Mouse (Mus musculus) G1E (cell line): ENCODE measurements around the gene Olfr1023. TPM values are rescaled to one million over a fixed set of nuclear protein-coding genes. Genes with fewer than 3 reads are reported as not detected.

Experiments
- ATAC-seq: 2 replicates; pipeline ENCODE4 v1.8.0; 2016; ENCODE audit warnings: mild to moderate bottlenecking; ENCODE audit not compliant: insufficient number of reproducible peaks, poor library complexity, low FRiP score, severe bottlenecking; ENCODE audit errors: extremely low read depth
- DNase-seq: peaks from one replicate; pipeline ENCODE4 v3.0.0; 2012; ENCODE audit warnings: low spot score
- H3K27me3 ChIP-seq: 2 replicates; pipeline ENCODE4 v1.6.1; 2012; ENCODE audit warnings: mild to moderate bottlenecking, low read length, inconsistent platforms; ENCODE audit not compliant: insufficient read depth
- H3K36me3 ChIP-seq: replicated peaks from 2 replicates; pipeline ENCODE3; 2012; ENCODE audit warnings: mild to moderate bottlenecking, inconsistent platforms
- H3K4me1 ChIP-seq: 2 replicates; pipeline ENCODE4 v1.6.1; 2012; ENCODE audit warnings: low read depth, low read length, inconsistent platforms, mixed read lengths; ENCODE audit not compliant: insufficient read depth
- H3K4me3 ChIP-seq: 2 replicates; pipeline ENCODE4 v1.5.1; 2012; ENCODE audit warnings: low read depth, mild to moderate bottlenecking, inconsistent platforms, low read length, moderate library complexity, mixed read lengths
- H3K9me3 ChIP-seq: replicated peaks from 2 replicates; pipeline ENCODE4 v1.6.1; 2012; ENCODE audit warnings: inconsistent platforms
- CTCF ChIP-seq: IDR thresholded peaks from 2 replicates; pipeline ENCODE4 v1.5.1; 2012; ENCODE audit warnings: low read depth, low read length, inconsistent platforms, mixed read lengths
- GATA1 ChIP-seq: IDR thresholded peaks from 2 replicates; pipeline ENCODE4 v1.6.1; 2012; ENCODE audit warnings: borderline replicate concordance, low read length, inconsistent platforms, mixed read lengths
- GATA2 ChIP-seq: IDR thresholded peaks from 2 replicates; pipeline ENCODE4 v1.6.1; 2012; ENCODE audit warnings: low read depth, low read length, inconsistent platforms, borderline replicate concordance
- POLR2AphosphoS5 ChIP-seq: IDR thresholded peaks from 2 replicates; pipeline ENCODE4 v1.6.1; 2012; ENCODE audit warnings: low read depth, low read length, inconsistent platforms; ENCODE audit not compliant: insufficient replicate concordance
- TAL1 ChIP-seq: conservative IDR thresholded peaks from 2 replicates; pipeline ENCODE4 v1.6.1; 2012; ENCODE audit warnings: low read depth, low read length, inconsistent platforms, mixed read lengths
- polyA plus RNA-seq: library from polyadenylated mRNA; stranded (reverse); fragments of >175 nt; gene quantifications from 2 replicates; pipeline ENCODE4 v1.2.3, GENCODE M21; 2012
- total RNA-seq, 2 experiments: library from RNA; stranded (forward) in 1 of 2; stranded (reverse) in 1 of 2; fragments of 200-1000 nt in 1 of 2; fragments of >200 nt in 1 of 2; fragmentation: Nextera tagmentation in 1 of 2; gene quantifications; 2 replicates each; pipeline ENCODE4 v1.2.3; 2014 to 2017

Gene Olfr1023
- total RNA-seq (2014; fragmentation: Nextera tagmentation), result not detected in 2 replicates
- total RNA-seq (2017), result 0.05 and 0.06 TPM in 2 replicates
- not detected in 2 replicates for polyA plus RNA-seq

DNA sequence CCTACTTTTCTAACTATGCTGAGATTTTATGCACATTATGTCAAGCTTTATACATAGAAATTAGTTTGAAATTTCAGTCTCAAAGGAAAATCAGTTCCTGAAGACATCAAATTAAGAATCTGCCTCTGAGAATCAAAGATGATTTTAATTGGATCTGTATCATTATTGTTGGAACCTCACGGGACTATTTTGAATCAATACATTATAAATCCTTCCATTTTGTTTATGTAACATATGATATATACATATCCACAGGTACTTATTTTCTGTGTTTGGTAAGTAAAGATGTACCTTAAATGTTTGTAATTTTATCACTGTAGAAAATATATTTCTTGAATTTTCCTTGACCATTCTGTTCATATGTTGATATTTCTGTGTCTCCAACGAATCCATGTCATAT, at the start of gene Olfr1023:
Olfr1023 (plus strand) TSS at position 301 of the 400 bp plus-strand sequence.
- TF ChIP-seq POLR2AphosphoS5 (no peak), GATA1 (no peak), TAL1 (no peak), GATA2 (no peak), CTCF (no peak)
- DNase-seq, result no peak
- Histone ChIP-seq H3K9me3 (0 out of 2 replicates have a peak, but pooled peaks cover 2% of the 10 kb centered on the region), H3K36me3 (no peaks in the 10 kb centered on the region), H3K4me1 (no peaks in the 10 kb centered on the region), H3K4me3 (no peak within 1 kb of the TSS), H3K27me3 (no peaks in the 10 kb centered on the region)
- ATAC-seq, result no peak

DNA sequence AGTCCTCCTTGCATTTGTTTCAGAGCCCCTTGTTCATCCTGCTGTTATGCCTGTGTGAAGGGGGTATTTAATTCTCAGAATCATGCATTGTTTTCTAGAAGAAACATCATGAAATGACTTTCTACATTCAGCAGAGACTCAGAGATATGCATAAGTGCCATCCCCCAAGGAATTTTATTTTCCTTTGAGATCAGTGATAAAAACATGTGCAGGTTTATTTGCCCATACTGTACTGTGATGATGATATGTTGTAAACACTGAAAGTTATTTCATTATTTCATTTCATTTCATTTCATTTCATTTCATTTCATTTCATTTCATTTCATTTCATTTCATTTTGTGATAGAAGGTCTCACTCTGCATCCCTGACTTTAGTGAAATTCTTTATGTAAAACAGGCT, 40.1 kb upstream of the Olfr1023 start, which contains the start of gene Olfr1019:
Olfr1019 (minus strand) TSS at position 101 of the 400 bp plus-strand sequence.
- Histone ChIP-seq H3K36me3 (no peaks in the 10 kb centered on the region), H3K27me3 (no peaks in the 10 kb centered on the region), H3K4me3 (no peak within 1 kb of the TSS), H3K9me3 (peaks cover 3% of the 10 kb centered on the region; the same call in 1 of the 2 replicates), H3K4me1 (no peaks in the 10 kb centered on the region)
- no peak for DNase-seq
- no peak for ATAC-seq
- TF ChIP-seq GATA1 (no peak), POLR2AphosphoS5 (no peak)

GRCm38 (mm10) chr2:85846730-85847129, 38.7 kb upstream of the Olfr1023 start, which contains the start of gene Olfr1020:
Gene Olfr1020, plus strand, starts transcription at chr2:85847030.
- ATAC-seq (no peak), DNase-seq (no peak)
- no peaks in the 10 kb centered on the region for H3K4me1 ChIP-seq
- 0 out of 2 replicates have a peak, but pooled peaks cover 2% of the 10 kb centered on the region for H3K9me3 ChIP-seq
- no peak within 1 kb of the TSS for H3K4me3 ChIP-seq
- no peak for TF ChIP-seq POLR2AphosphoS5
- no peak for TF ChIP-seq GATA2
- TF ChIP-seq TAL1, result no peak
- TF ChIP-seq CTCF, result no peak
- TF ChIP-seq GATA1, result no peak
- H3K36me3 ChIP-seq, result no peaks in the 10 kb centered on the region
- H3K27me3 ChIP-seq, result no peaks in the 10 kb centered on the region

GRCm38 (mm10) chr2:85868294-85868693, 17.1 kb upstream of the Olfr1023 start, which contains the start of gene Olfr1022:
Gene Olfr1022, plus strand, starts transcription at chr2:85868594.
- no peaks in the 10 kb centered on the region for H3K9me3 ChIP-seq
- DNase-seq, result no peak
- ATAC-seq, result no peak
- TF ChIP-seq GATA2, result no peak
- TF ChIP-seq CTCF, result no peak
- no peak for TF ChIP-seq TAL1
- no peak for TF ChIP-seq GATA1
- TF ChIP-seq POLR2AphosphoS5, result no peak
- no peaks in the 10 kb centered on the region for H3K27me3 ChIP-seq
- no peaks in the 10 kb centered on the region for H3K4me1 ChIP-seq
- no peaks in the 10 kb centered on the region for H3K36me3 ChIP-seq
- H3K4me3 ChIP-seq, result no peak within 1 kb of the TSS

DNA sequence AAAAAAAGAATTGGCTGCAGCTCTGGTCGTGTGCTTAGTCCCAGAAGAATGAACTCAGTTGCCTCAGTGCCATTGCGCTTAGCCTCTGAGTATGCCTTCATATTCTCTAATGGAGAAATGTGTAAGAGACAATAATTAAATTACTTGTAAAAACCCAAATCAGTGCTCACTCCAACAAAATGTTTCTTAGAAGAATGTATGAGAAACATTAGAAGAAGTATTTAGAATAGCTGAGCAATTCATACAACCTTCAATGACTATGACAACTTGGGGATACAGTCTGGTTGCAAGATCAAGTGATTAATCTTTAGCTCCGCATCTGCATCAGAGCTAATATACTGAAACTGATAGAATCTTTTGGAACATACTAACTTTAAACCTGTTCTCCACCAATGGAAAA, 19.5 kb downstream of the Olfr1023 start, which contains the start of gene Olfr1024:
Olfr1024 (minus strand) TSS at position 101 of the 400 bp plus-strand sequence.
- Histone ChIP-seq H3K36me3 (no peaks in the 10 kb centered on the region), H3K9me3 (peaks cover 7% of the 10 kb centered on the region), H3K4me1 (no peaks in the 10 kb centered on the region), H3K27me3 (no peaks in the 10 kb centered on the region), H3K4me3 (no peak within 1 kb of the TSS)
- no peak for DNase-seq
- ATAC-seq, result no peak
- TF ChIP-seq POLR2AphosphoS5, result no peak
- TF ChIP-seq GATA2, result no peak
- TF ChIP-seq CTCF, result no peak
- no peak for TF ChIP-seq TAL1
- TF ChIP-seq GATA1, result no peak

DNA sequence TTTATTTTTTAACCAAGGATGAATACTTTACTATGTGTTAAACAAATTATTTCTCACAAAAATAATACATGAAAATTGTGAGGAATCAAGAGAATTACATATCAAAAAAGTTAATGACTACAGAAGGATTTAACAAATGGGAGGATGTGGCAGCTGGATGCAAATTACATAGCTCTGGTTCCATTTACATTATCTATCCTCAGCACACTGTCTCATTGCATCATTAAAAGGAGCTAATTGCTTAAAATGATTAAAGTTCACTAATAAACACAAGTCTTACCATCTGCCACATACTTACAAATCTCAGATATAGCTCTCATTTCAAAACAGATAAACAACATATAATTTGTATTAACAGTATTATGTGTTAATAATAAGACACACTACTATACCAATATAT, 27.8 kb downstream of the Olfr1023 start:
- H3K36me3 ChIP-seq, result no peaks in the 10 kb centered on the region
- H3K27me3 ChIP-seq, result no peaks in the 10 kb centered on the region

More for the DNA sequence above, 27.8 kb downstream of the Olfr1023 start:
- TF ChIP-seq POLR2AphosphoS5, result no peak
- no peak for TF ChIP-seq GATA1
- Histone ChIP-seq H3K9me3 (peaks cover 4% of the 10 kb centered on the region), H3K4me3 (no peak overlapping the region), H3K4me1 (no peaks in the 10 kb centered on the region)
- DNase-seq (no peak), ATAC-seq (no peak)
